Mouse (Mus musculus) heart, embryonic 14.5 days (tissue): ENCODE measurements around the gene Dis3l2. TPM values are rescaled to one million over a fixed set of nuclear protein-coding genes. Genes with fewer than 3 reads are reported as not detected.

Experiments
- ATAC-seq: fragments of 200-750 bp; cut with Nextera tagmentation; 2 replicates; pipeline ENCODE4 v1.8.0; 2017; ENCODE audit warnings: low read depth, moderate TSS enrichment; ENCODE audit not compliant: insufficient number of reproducible peaks, insufficient read depth, low FRiP score
- H3K27ac ChIP-seq, 2 experiments: fragments of 200-500 bp in 1 of 2; fragments of 300-500 bp in 1 of 2; sonication (generic) in 1 of 2; replicated peaks in 1 of 2; 2 replicates each; pipeline ENCODE4 v1.5.1; 2012 to 2014; ENCODE audit warnings: low read depth in 2 of 2, low read length in 2 of 2, control low read depth in 1 of 2, mild to moderate bottlenecking in 1 of 2, mixed read lengths in 1 of 2; ENCODE audit not compliant: control insufficient read depth in 1 of 2, insufficient read depth in 1 of 2
- H3K27me3 ChIP-seq: fragments of 300-500 bp; sonication (generic); 2 replicates; pipeline ENCODE4 v1.6.1; 2014; ENCODE audit warnings: mild to moderate bottlenecking, low read length, control low read depth; ENCODE audit not compliant: control insufficient read depth, insufficient read depth
- H3K36me3 ChIP-seq: fragments of 300-500 bp; sonication (generic); 2 replicates; pipeline ENCODE4 v1.6.1; 2014; ENCODE audit warnings: mild to moderate bottlenecking, control low read depth, low read length, mixed read lengths; ENCODE audit not compliant: control insufficient read depth, insufficient read depth
- H3K4me1 ChIP-seq, 2 experiments: fragments of 200-500 bp in 1 of 2; fragments of 300-500 bp in 1 of 2; sonication (generic) in 1 of 2; 2 replicates each; pipeline ENCODE4 v1.6.1; 2012 to 2014; ENCODE audit warnings: low read length in 2 of 2, control low read depth in 1 of 2, mixed read lengths in 1 of 2; ENCODE audit not compliant: control insufficient read depth in 2 of 2, insufficient read depth in 2 of 2
- H3K4me2 ChIP-seq: fragments of 300-500 bp; sonication (generic); 2 replicates; pipeline ENCODE4 v1.6.1; 2014; ENCODE audit warnings: mild to moderate bottlenecking, low read length
- H3K4me3 ChIP-seq, 2 experiments: fragments of 200-500 bp in 1 of 2; fragments of 300-500 bp in 1 of 2; sonication (generic) in 1 of 2; 2 replicates each; pipeline ENCODE4 v1.5.1; 2012 to 2014; ENCODE audit warnings: low read length in 2 of 2, mild to moderate bottlenecking in 2 of 2, control low read depth in 1 of 2, low read depth in 1 of 2, moderate library complexity in 1 of 2; ENCODE audit not compliant: control insufficient read depth in 1 of 2, insufficient read depth in 1 of 2
- H3K9ac ChIP-seq: fragments of 300-500 bp; sonication (generic); 2 replicates; pipeline ENCODE4 v1.6.1; 2014; ENCODE audit warnings: mild to moderate bottlenecking, low read length
- H3K9me3 ChIP-seq: fragments of 300-500 bp; sonication (generic); 2 replicates; pipeline ENCODE4 v1.6.1; 2016; ENCODE audit warnings: low read length, control low read depth; ENCODE audit not compliant: control insufficient read depth
- WGBS: fragments of 180-500 bp; shearing (Covaris S2); extraction: QIAGEN DNeasy Blood & Tissue Kit; methylation state at CpG from one replicate; pipeline ENCODE4 v1.1.7; 2014; 5-methylcytosine and 5-hydroxymethylcytosine counted together
- polyA plus RNA-seq: library from polyadenylated mRNA; unstranded; fragments of >200 nt; fragmentation: Nextera tagmentation; extraction: Ambion mirVana; gene quantifications from 2 replicates; pipeline ENCODE4 v1.2.1, GENCODE M21; 2014

Gene Dis3l2
- polyA plus RNA-seq, 1 experiment from 2014 or later: 16.3 TPM

DNA sequence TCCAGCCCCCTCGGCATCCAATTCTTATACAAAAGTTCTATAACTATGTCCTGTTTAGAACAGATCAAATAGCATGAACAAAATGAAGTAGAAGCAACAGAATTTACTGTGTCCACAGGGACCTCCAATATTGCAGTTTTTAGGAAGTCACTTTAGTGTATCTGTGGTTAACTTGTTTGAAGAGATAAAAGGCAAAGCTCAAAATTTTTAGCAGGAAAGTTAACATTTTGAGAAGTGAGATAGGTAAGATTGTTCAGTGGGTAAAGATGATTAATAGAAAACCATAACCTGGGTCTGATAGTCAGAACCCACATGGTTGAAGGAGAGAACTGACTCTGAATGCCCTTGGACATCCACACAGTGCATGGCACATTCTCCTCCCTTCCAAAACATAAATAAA is 32.8 kb downstream of the Dis3l2 start:
- Histone ChIP-seq H3K4me1 (no peaks in the 10 kb centered on the region), H3K9me3 (no peaks in the 10 kb centered on the region), H3K9ac (no peak overlapping the region), H3K4me3 (no peak overlapping the region), H3K36me3 (no peaks in the 10 kb centered on the region), H3K4me2 (no peak overlapping the region), H3K27ac (no peak overlapping the region), H3K27me3 (no peaks in the 10 kb centered on the region)
- 91% methylated on average over 1 of the region's 1 CpGs for WGBS
- no peak for ATAC-seq

DNA sequence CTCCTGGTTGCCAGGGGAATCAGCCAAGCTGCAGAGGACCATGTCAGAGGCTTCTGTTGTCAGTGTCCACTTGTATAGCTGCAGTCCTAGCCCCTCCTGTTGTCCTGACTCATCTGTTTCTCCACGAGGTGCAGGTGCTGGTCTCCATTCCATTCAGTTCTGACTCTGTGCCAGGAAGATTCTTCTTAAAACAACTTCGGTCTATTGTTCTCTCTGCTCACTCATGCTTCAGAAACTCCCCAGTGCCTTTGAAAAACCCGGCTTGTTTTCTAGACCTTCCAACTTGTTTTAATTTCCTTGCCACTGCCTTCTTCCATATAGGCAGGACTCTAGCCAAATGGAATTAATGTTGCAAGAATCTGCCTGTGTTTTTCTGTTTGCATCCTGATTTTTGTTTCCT is 39.3 kb downstream of the Dis3l2 start:
- H3K27me3 ChIP-seq: no peaks in the 10 kb centered on the region
- no peaks in the 10 kb centered on the region for H3K9me3 ChIP-seq
- no peak overlapping the region for H3K27ac ChIP-seq
- H3K36me3 ChIP-seq: peaks cover 24% of the 10 kb centered on the region
- ATAC-seq: no peak
- H3K4me3 ChIP-seq: no peak overlapping the region
- H3K4me1 ChIP-seq: no peaks in the 10 kb centered on the region
- no peak overlapping the region for H3K4me2 ChIP-seq
- no peak overlapping the region for H3K9ac ChIP-seq
- 57% methylated on average over 3 of the region's 3 CpGs for WGBS

DNA sequence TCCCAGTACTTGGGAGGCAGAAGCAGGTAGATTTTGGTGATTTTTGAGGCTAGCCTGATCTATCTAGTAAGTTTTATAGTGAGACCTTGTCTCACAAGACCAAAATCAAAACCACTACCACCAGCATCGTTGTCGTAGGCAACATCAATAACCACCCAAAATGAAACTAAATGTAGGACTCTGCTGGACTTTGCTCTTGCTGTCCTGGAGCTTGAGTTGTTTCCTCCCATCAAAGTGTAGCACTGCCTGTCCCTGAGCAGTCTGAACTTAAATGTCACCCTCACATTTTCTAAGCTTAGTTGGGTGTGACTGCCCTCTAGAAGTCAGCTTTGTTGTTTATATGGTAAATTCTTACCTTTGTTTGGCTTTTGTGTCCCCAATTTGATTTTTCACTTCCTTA is 43.4 kb downstream of the Dis3l2 start:
- no peak overlapping the region for H3K4me2 ChIP-seq
- H3K9me3 ChIP-seq: no peaks in the 10 kb centered on the region
- WGBS: 93% methylated on average over 2 of the region's 2 CpGs
- H3K4me3 ChIP-seq: no peak overlapping the region
- ATAC-seq: no peak
- H3K4me1 ChIP-seq: no peaks in the 10 kb centered on the region
- H3K9ac ChIP-seq: no peak overlapping the region
- no peak overlapping the region for H3K27ac ChIP-seq
- peaks cover 32% of the 10 kb centered on the region for H3K36me3 ChIP-seq
- H3K27me3 ChIP-seq: no peaks in the 10 kb centered on the region

DNA sequence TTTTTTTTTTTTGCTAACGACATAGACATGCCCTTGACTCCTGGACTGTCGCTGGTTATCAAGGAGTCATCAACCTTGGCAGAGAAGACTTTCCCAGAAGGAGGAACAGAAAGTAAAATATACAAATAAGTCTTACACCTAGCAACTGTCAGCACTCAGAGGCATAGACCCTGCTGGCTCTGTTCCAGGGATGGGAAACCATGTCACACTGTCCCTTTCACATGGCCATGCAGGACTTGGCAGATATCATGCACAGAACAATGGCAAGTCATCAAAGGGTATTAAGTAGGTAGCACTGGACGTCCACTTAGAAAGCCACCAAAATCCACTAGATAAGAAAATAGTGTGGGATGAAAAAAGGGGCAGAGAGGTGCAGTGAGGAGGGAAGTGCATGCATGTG is 46.5 kb downstream of the Dis3l2 start:
- WGBS: 56% methylated on average over 3 of the region's 3 CpGs
- ATAC-seq: no peak

DNA sequence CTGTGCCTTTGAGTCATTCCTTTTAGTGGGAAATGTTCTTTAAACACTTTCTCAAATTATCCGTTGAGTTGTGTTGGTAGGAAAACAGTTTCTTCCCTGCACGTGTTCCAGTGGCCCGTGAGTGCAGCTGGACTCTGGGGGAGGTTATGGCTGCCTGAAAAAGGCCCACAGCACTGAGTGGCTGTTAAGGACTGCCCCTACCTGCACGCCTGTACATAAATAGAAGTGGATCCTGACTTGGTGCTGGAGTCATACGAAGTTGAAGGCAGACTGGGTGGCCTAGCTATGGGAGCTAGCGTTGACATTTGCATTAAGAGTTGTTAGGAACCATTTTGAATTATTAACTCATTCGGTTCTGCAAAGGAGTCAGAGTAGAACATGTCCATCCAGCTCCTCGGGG is 49.8 kb downstream of the Dis3l2 start:
- no peaks in the 10 kb centered on the region for H3K9me3 ChIP-seq
- H3K4me1 ChIP-seq: no peaks in the 10 kb centered on the region
- no peak overlapping the region for H3K4me3 ChIP-seq
- no peaks in the 10 kb centered on the region for H3K27me3 ChIP-seq
- no peak overlapping the region for H3K9ac ChIP-seq
- H3K36me3 ChIP-seq: peaks cover 8% of the 10 kb centered on the region; the same call in 1 of the 2 replicates
- H3K27ac ChIP-seq: no peak overlapping the region
- H3K4me2 ChIP-seq: no peak overlapping the region
- ATAC-seq: no peak
- 72% methylated on average over 8 of the region's 8 CpGs for WGBS

More for the DNA sequence above, 46.5 kb downstream of the Dis3l2 start:
- Histone ChIP-seq H3K36me3 (peaks cover 25% of the 10 kb centered on the region), H3K27me3 (no peaks in the 10 kb centered on the region), H3K4me3 (no peak overlapping the region), H3K4me2 (no peak overlapping the region), H3K4me1 (no peaks in the 10 kb centered on the region), H3K27ac (no peak overlapping the region), H3K9ac (no peak overlapping the region), H3K9me3 (no peaks in the 10 kb centered on the region)

- no peaks in the 10 kb centered on the region for H3K9me3 ChIP-seq
- ATAC-seq: no peak
- H3K9ac ChIP-seq: no peak overlapping the region
- no peaks in the 10 kb centered on the region for H3K27me3 ChIP-seq
- no peak overlapping the region for H3K27ac ChIP-seq
- no peak overlapping the region for H3K4me2 ChIP-seq
- H3K4me3 ChIP-seq: no peak overlapping the region
- peaks cover 8% of the 10 kb centered on the region; the same call in 1 of the 2 replicates for H3K36me3 ChIP-seq
- no peaks in the 10 kb centered on the region for H3K4me1 ChIP-seq
- WGBS: 92% methylated on average over 3 of the region's 3 CpGs
Observed at GRCm38 (mm10) chr1:86754335-86754734, 50.7 kb downstream of the Dis3l2 start.

DNA sequence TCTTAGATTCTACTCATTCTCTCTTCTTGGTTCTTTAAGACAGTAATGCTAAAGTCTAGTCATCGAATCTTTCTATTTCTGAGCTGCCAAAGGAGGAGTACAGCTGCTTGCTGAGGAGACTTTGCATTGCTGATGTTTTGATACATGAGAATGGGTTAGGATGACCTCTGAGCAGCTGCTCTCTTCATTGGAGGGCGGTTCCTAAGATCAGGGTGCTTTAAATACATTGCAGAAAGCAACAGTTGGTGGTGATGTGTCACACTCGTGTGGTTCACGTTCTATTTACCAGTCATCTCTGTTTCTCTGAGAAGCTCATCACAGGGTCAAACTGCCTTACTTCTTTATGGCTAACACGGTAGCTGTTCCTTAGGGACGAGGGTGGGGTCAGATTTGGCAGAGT is 54.5 kb downstream of the Dis3l2 start:
- Histone ChIP-seq H3K9me3 (no peaks in the 10 kb centered on the region), H3K9ac (no peak overlapping the region), H3K4me2 (no peak overlapping the region), H3K36me3 (peaks cover 9% of the 10 kb centered on the region), H3K27me3 (no peaks in the 10 kb centered on the region), H3K4me1 (no peaks in the 10 kb centered on the region), H3K4me3 (no peak overlapping the region), H3K27ac (no peak overlapping the region)
- ATAC-seq: no peak
- WGBS: 74% methylated on average over 6 of the region's 6 CpGs

DNA sequence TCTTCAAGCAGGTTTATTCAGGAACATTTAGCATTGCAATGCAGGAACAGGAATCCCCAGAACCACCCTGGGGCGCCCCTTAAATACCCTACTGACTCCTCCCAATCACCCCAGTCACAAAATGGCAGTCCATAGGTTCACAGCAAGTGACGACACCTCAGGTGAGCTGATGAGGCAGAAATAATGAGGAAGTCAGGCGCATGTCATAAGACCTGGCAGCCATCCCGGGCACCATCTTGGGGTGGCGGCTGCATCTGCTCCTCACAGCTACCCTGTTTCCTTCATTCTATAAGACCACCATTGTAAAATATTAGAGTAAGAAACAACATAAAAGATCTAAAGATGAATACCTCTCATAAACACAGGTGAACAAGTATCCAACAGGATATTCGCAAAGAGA is 58.6 kb downstream of the Dis3l2 start:
- H3K4me1 ChIP-seq: no peaks in the 10 kb centered on the region
- WGBS: 89% methylated on average over 6 of the region's 6 CpGs

More for the DNA sequence above, 58.6 kb downstream of the Dis3l2 start:
- no peak overlapping the region for H3K9ac ChIP-seq
- H3K27ac ChIP-seq: no peak overlapping the region
- H3K4me2 ChIP-seq: no peak overlapping the region
- no peaks in the 10 kb centered on the region for H3K27me3 ChIP-seq
- ATAC-seq: no peak
- no peak overlapping the region for H3K4me3 ChIP-seq
- H3K36me3 ChIP-seq: peaks cover 18% of the 10 kb centered on the region
- H3K9me3 ChIP-seq: no peaks in the 10 kb centered on the region
